In genomic region chr17:45329241-45329640, GRCm38 (mm10) we compare ENCODE assay signal across 25 mouse cellular contexts.
DNase-seq lines count a peak whose midpoint lies in the region; TF ChIP-seq lines count a peak whose summit lies in the region.
"Had no signal": no experiment of that assay in that cellular context is flagged by ENCODE, and none has a peak within 500 bp of the region (broad histone marks: within the 10 kb centered on the region; RNA-seq: fewer than 3 reads in every experiment).

No protein-coding gene starts in this region.

- H3K4me3 ChIP-seq in gastrocnemius, adult 2 months, result no peak overlapping the region
- H3K4me3 ChIP-seq in layer of hippocampus, adult 2 months, result no peak overlapping the region
- H3K4me3 ChIP-seq: embryonic facial prominence, embryonic 13.5 days; forebrain, embryonic 10.5 days; forebrain, embryonic 15.5 days; heart, embryonic 13.5 days; hindbrain, embryonic 15.5 days; liver, embryonic 12.5 days; midbrain, embryonic 15.5 days had no signal

- peak; percentile 32 for DNase-seq in gastrocnemius, adult 2 months
- DNase-seq in gastrocnemius, adult 8-10 months (ENCODE audit: low spot score in 2 of 2), result no peak
- DNase-seq in embryo, embryonic 10.5 days (ENCODE audit: low spot score), result peak; percentile 44
- DNase-seq in forelimb bud, embryonic 11.5 days (ENCODE audit: low read depth, low spot score), result peak; percentile 63
- DNase-seq in retina, postnatal 1 day, result peak; percentile 42
- DNase-seq in layer of hippocampus, adult 2 months (ENCODE audit: low spot score in 2 of 2), result no peak
- DNase-seq: adrenal gland, postnatal 25 days; B cell, adult 2 months; cerebellum, adult 8-10 months; gastrocnemius, postnatal 10 days; heart, postnatal 10 days; kidney, adult 18-20 months; kidney, postnatal 4 days; layer of hippocampus, adult 9-11 months; liver, postnatal 0 days; right cerebral cortex, postnatal 14 days had no signal

- TF ChIP-seq CTCF in gastrocnemius, adult 2 months (IDR thresholded peaks at IDR 0.05), result no peak
- TF ChIP-seq CTCF in layer of hippocampus, adult 2 months (conservative IDR thresholded peaks at IDR 0.05), result no peak

- no peak overlapping the region for H3K27ac ChIP-seq in gastrocnemius, adult 2 months
- no peak overlapping the region for H3K27ac ChIP-seq in layer of hippocampus, adult 2 months
- H3K27ac ChIP-seq: embryonic facial prominence, embryonic 13.5 days; forebrain, embryonic 10.5 days; forebrain, embryonic 15.5 days; heart, embryonic 13.5 days; hindbrain, embryonic 15.5 days; kidney, postnatal 0 days; liver, embryonic 12.5 days; macrophage; midbrain, embryonic 15.5 days had no signal

- intact Hi-C loops in gastrocnemius, adult 2 months (cut with DNase I), result no loop called here

Comparison
In these comparisons a context has a peak if more than half of its experiments do, and no peak if none do; other contexts are left out.
1. DNase-seq: peak in gastrocnemius, adult 2 months (single experiment), embryo, embryonic 10.5 days (single experiment), forelimb bud, embryonic 11.5 days (single experiment) and retina, postnatal 1 day (single experiment); none in gastrocnemius, adult 8-10 months (0 of 2) and layer of hippocampus, adult 2 months (0 of 2).